Mouse (Mus musculus) CH12.LX (cell line): Measurements from ENCODE around the gene Otoa. TPM values are rescaled to one million over a fixed set of nuclear protein-coding genes. Genes with fewer than 3 reads are reported as not detected.

Experiments
- DNase-seq: peaks from one replicate; pipeline ENCODE4 v3.0.0-alpha.2; 2013; ENCODE audit errors: extremely low read depth
- H3K27ac ChIP-seq: 2 replicates; pipeline ENCODE4 v1.5.1; 2012; ENCODE audit warnings: low read depth, mild to moderate bottlenecking, control low read depth, moderate library complexity; ENCODE audit not compliant: insufficient read depth
- H3K27me3 ChIP-seq: replicated peaks from 2 replicates; pipeline ENCODE3; 2012; ENCODE audit warnings: inconsistent platforms
- H3K36me3 ChIP-seq, 2 experiments: replicated peaks in 1 of 2; 2 replicates each; pipeline versions ENCODE3 to v1.6.1; 2012; ENCODE audit warnings: inconsistent platforms in 1 of 2, low read length in 1 of 2, mild to moderate bottlenecking in 1 of 2, mixed read lengths in 1 of 2, moderate library complexity in 1 of 2; ENCODE audit not compliant: control insufficient read depth in 1 of 2, insufficient read depth in 1 of 2
- H3K4me1 ChIP-seq, 2 experiments: 2 replicates each; pipeline ENCODE4 v1.6.1; 2012; ENCODE audit warnings: inconsistent platforms in 1 of 2, moderate library complexity in 1 of 2; ENCODE audit not compliant: insufficient read depth in 2 of 2, control insufficient read depth in 1 of 2
- H3K4me2 ChIP-seq: 2 replicates; pipeline ENCODE4 v1.6.1; 2012; ENCODE audit warnings: low read depth, mild to moderate bottlenecking, control low read depth; ENCODE audit not compliant: poor library complexity, insufficient read depth, severe bottlenecking
- H3K4me3 ChIP-seq, 3 experiments: fragments of 150-350 bp in 1 of 3; sonication (generic) in 1 of 3; replicated peaks in 1 of 3; 2 replicates each; pipeline versions ENCODE3 to v1.5.1; 2011 to 2012; ENCODE audit warnings: low read depth in 2 of 3, low read length in 2 of 3, mild to moderate bottlenecking in 2 of 3, moderate library complexity in 2 of 3, control low read depth in 1 of 3, improper control_type of control experiment in 1 of 3, inconsistent platforms in 1 of 3, mixed read lengths in 1 of 3; ENCODE audit not compliant: poor library complexity in 1 of 3
- H3K79me2 ChIP-seq: replicated peaks from 2 replicates; pipeline ENCODE4 v1.6.1; 2012; ENCODE audit warnings: mild to moderate bottlenecking, moderate library complexity; ENCODE audit not compliant: control insufficient read depth, poor library complexity, insufficient read depth, severe bottlenecking; ENCODE audit errors: extremely low read depth
- H3K9ac ChIP-seq: 2 replicates; pipeline ENCODE4 v1.6.1; 2012; ENCODE audit warnings: low read depth, mild to moderate bottlenecking, control low read depth, moderate library complexity; ENCODE audit not compliant: insufficient read depth
- H3K9me3 ChIP-seq: replicated peaks from 2 replicates; pipeline ENCODE3; 2012; ENCODE audit warnings: low read length, inconsistent platforms, mixed read lengths
- ELF1 ChIP-seq: IDR thresholded peaks from 2 replicates; pipeline ENCODE4 v1.6.1; 2014; ENCODE audit warnings: low read depth, mild to moderate bottlenecking, inconsistent platforms, low read length, improper control_type of control experiment
- EP300 ChIP-seq: IDR thresholded peaks from 2 replicates; pipeline ENCODE4 v1.6.1; 2011; ENCODE audit warnings: low read length, improper control_type of control experiment
- ETS1 ChIP-seq: conservative IDR thresholded peaks from 2 replicates; pipeline ENCODE4 v1.6.1; 2012; ENCODE audit warnings: low read depth, mild to moderate bottlenecking, inconsistent platforms, low read length, improper control_type of control experiment, moderate library complexity
- MAFK ChIP-seq: IDR thresholded peaks from 2 replicates; pipeline ENCODE4 v1.6.1; 2011; ENCODE audit warnings: low read length, improper control_type of control experiment; ENCODE audit not compliant: insufficient replicate concordance
- NELFE ChIP-seq: IDR thresholded peaks from 2 replicates; pipeline ENCODE4 v1.6.1; 2011; ENCODE audit warnings: low read depth, low read length, improper control_type of control experiment
- PAX5 ChIP-seq: IDR thresholded peaks from 2 replicates; pipeline ENCODE4 v1.6.1; 2012; ENCODE audit warnings: low read length, inconsistent platforms, mixed read lengths
- RAD21 ChIP-seq: IDR thresholded peaks from 2 replicates; pipeline ENCODE4 v1.6.1; 2011; ENCODE audit warnings: low read depth, mild to moderate bottlenecking, low read length, improper control_type of control experiment, moderate library complexity
- RCOR1 ChIP-seq: conservative IDR thresholded peaks from 2 replicates; pipeline ENCODE4 v1.6.1; 2012; ENCODE audit warnings: low read depth, mild to moderate bottlenecking, inconsistent platforms, low read length, improper control_type of control experiment
- TBP ChIP-seq: conservative IDR thresholded peaks from 2 replicates; pipeline ENCODE4 v1.6.1; 2011; ENCODE audit warnings: low read depth, low read length, improper control_type of control experiment
- TCF12 ChIP-seq: IDR thresholded peaks from 2 replicates; pipeline ENCODE4 v1.6.1; 2014; ENCODE audit warnings: low read depth, mild to moderate bottlenecking, inconsistent platforms, low read length, improper control_type of control experiment
- UBTF ChIP-seq: IDR thresholded peaks from 2 replicates; pipeline ENCODE4 v1.6.1; 2012; ENCODE audit warnings: low read depth, mild to moderate bottlenecking, inconsistent platforms, low read length, improper control_type of control experiment, moderate library complexity
- USF2 ChIP-seq: conservative IDR thresholded peaks from 2 replicates; pipeline ENCODE4 v1.6.1; 2011; ENCODE audit warnings: low read depth, low read length, improper control_type of control experiment
- ZC3H11A ChIP-seq: IDR thresholded peaks from 2 replicates; pipeline ENCODE4 v1.6.1; 2012; ENCODE audit warnings: low read depth, mild to moderate bottlenecking, inconsistent platforms, low read length, improper control_type of control experiment
- ZNF384 ChIP-seq: IDR thresholded peaks from 2 replicates; pipeline ENCODE4 v1.6.1; 2012; ENCODE audit warnings: low read depth, low read length, improper control_type of control experiment, inconsistent platforms
- dilution Hi-C: fragments of 300-500 bp; cut with MboI; formaldehyde crosslinking; loops from 2 replicates; pipeline ENCODE4 v1.14.3; 2020; ENCODE audit warnings: low sequenced_read_pairs; ENCODE audit not compliant: extremely low pct_unique_long_range_greater_than_20kb, extremely low pct_ligation_motif_present
- in situ Hi-C: fragments of 300-500 bp; cut with MboI; formaldehyde crosslinking; loops from 3 replicates; pipeline ENCODE4 v1.14.3; 2019; ENCODE audit warnings: low sequenced_read_pairs, low pct_ligation_motif_present, low pct_unique_long_range_greater_than_20kb, mixed read lengths
- polyA plus RNA-seq: library from polyadenylated mRNA; unstranded; fragments of >175 nt; gene quantifications from 2 replicates; pipeline ENCODE4 v1.2.1, GENCODE M21; 2012; ENCODE audit warnings: low read depth; ENCODE audit not compliant: insufficient read length
- total RNA-seq, 2 experiments: library from RNA; depleted of rRNA; stranded (reverse); fragments of 300-350 nt in 1 of 2; fragments of >200 nt in 1 of 2; gene quantifications; 2 replicates each; pipeline ENCODE4 v1.2.3; 2012 to 2014

Otoa gene
- total and polyA plus RNA-seq, 3 experiments = 0.08 TPM; not detected in 2

GRCm38 (mm10) chr7:121111321-121111720 is 29.9 kb downstream of the Otoa start:
- no peaks in the 10 kb centered on the region for H3K79me2 ChIP-seq
- no peak overlapping the region for H3K27ac ChIP-seq
- H3K4me3 ChIP-seq = no peak overlapping the region
- no peaks in the 10 kb centered on the region; a peak in 1 of 4 replicates for H3K4me1 ChIP-seq
- DNase-seq = no peak
- no peaks in the 10 kb centered on the region for H3K9me3 ChIP-seq
- TF ChIP-seq UBTF (no peak), PAX5 (no peak), TBP (no peak), RCOR1 (no peak)
- no peak overlapping the region for H3K4me2 ChIP-seq
- dilution Hi-C loops = no loop called here
- no peak overlapping the region for H3K9ac ChIP-seq
- in situ Hi-C loops = loop anchor here (10.0 kb wide), 1 partner anchor 177 kb away; no protein-coding TSS in a partner anchor
- peaks cover 5% of the 10 kb centered on the region for H3K27me3 ChIP-seq
- H3K36me3 ChIP-seq = no peaks in the 10 kb centered on the region

GRCm38 (mm10) chr7:121111762-121112161 is 30.3 kb downstream of the Otoa start:
- H3K9me3 ChIP-seq = no peaks in the 10 kb centered on the region
- dilution Hi-C loops = no loop called here
- no peaks in the 10 kb centered on the region for H3K79me2 ChIP-seq
- no peaks in the 10 kb centered on the region for H3K36me3 ChIP-seq
- no peak overlapping the region for H3K4me2 ChIP-seq
- H3K4me3 ChIP-seq = no peak overlapping the region
- no peak overlapping the region for H3K9ac ChIP-seq
- H3K27me3 ChIP-seq = peaks cover 5% of the 10 kb centered on the region
- H3K27ac ChIP-seq = no peak overlapping the region
- TF ChIP-seq RAD21 (no peak), NELFE (no peak), USF2 (no peak), MAFK (no peak), TCF12 (no peak), EP300 (no peak), ETS1 (no peak), ZC3H11A (no peak), ZNF384 (no peak), ELF1 (no peak)
- H3K4me1 ChIP-seq = no peaks in the 10 kb centered on the region; a peak in 1 of 4 replicates
- DNase-seq = no peak
- in situ Hi-C loops = loop anchor here (10.0 kb wide), 1 partner anchor 177 kb away; no protein-coding TSS in a partner anchor
